Mouse (Mus musculus) thymus, adult 2 months (tissue): ENCODE measurements around the gene Eya4.

Source experiments
- CTCF ChIP-seq: fragments of 200-500 bp; IDR thresholded peaks from 2 replicates; pipeline ENCODE4 v1.5.1; 2012; ENCODE audit warnings: mild to moderate bottlenecking, control low read depth, low read length, moderate library complexity, borderline replicate concordance; ENCODE audit not compliant: control insufficient read depth, poor library complexity, insufficient read depth; ENCODE audit errors: extremely low read depth
- POLR2A ChIP-seq: fragments of 200-500 bp; IDR thresholded peaks from 2 replicates; pipeline ENCODE4 v1.6.1; 2012; ENCODE audit warnings: mild to moderate bottlenecking, low read length, control low read depth, moderate library complexity; ENCODE audit not compliant: control insufficient read depth, poor library complexity, insufficient read depth; ENCODE audit errors: extremely low read depth

DNA sequence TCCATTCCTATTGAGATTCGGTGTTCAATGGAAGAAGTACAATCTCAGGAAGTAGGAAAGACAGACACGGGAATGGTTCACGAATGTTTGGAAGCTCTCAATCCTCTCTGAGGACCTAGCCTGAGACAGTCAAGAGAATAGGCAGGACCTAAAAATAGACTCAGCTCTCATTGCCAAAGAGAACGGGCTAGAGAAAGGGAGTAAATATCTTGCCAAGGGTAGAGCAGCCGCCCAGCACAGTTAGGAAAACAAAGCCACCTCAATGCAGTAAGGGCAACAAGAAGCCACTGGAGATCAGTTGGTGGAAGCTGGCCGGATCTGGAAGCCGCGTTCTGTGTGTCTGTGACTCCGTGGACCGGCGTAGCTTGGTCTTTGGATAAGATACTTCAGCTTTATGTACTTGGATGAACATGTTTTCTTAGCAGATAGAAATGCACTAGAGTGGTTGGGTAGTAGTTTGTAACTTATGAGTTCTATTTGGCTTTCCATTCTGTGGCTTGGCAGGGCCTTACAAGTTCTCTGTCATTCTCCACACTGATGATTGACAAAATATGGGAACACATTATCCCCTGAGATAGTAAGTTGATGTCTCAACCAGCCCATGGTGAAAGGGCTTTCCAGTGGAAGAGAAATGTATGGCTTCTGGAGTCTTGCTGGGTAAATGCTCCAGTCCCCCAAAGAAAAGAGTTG, 44.1 kb upstream of the Eya4 start:
- TF ChIP-seq POLR2A (no peak), CTCF (no peak)
